Mouse (Mus musculus): Measurements from ENCODE around the gene Adk.

Adk gene

GRCm38 (mm10) chr14:21102666-21103203 is 50.4 kb downstream of the Adk start:
- no peak for DNase-seq

GRCm38 (mm10) chr14:21105049-21105448 is 52.7 kb downstream of the Adk start:
- DNase-seq, result no peak

GRCm38 (mm10) chr14:21106582-21106981 is 54.2 kb downstream of the Adk start:
- DNase-seq, result no peak

GRCm38 (mm10) chr14:21107551-21107950 is 55.2 kb downstream of the Adk start:
- no peak for DNase-seq

GRCm38 (mm10) chr14:21110492-21110891 is 58.1 kb downstream of the Adk start:
- DNase-seq, result no peak

- DNase-seq, result no peak
Observed at GRCm38 (mm10) chr14:21111500-21111899, 59.1 kb downstream of the Adk start.

- no peak for DNase-seq
Observed at GRCm38 (mm10) chr14:21112174-21112573, 59.8 kb downstream of the Adk start.

- no peak for DNase-seq
Observed at GRCm38 (mm10) chr14:21112742-21113141, 60.4 kb downstream of the Adk start.

- no peak for DNase-seq
Observed at GRCm38 (mm10) chr14:21114339-21114738, 62.0 kb downstream of the Adk start.

- DNase-seq, result no peak
Observed at GRCm38 (mm10) chr14:21115318-21115717, 62.9 kb downstream of the Adk start.

GRCm38 (mm10) chr14:21115888-21116460 is 63.6 kb downstream of the Adk start:
- DNase-seq, result no peak

GRCm38 (mm10) chr14:21118095-21118494 is 65.7 kb downstream of the Adk start:
- DNase-seq, result no peak

- no peak for DNase-seq
Observed at GRCm38 (mm10) chr14:21119653-21120313, 67.4 kb downstream of the Adk start.

- DNase-seq, result peak; percentile 42 to 70
Observed at GRCm38 (mm10) chr14:21120473-21120872, 68.1 kb downstream of the Adk start.

GRCm38 (mm10) chr14:21127215-21127614 is 74.8 kb downstream of the Adk start:
- no peak for DNase-seq

- DNase-seq, result peak; percentile 58 to 73
Observed at GRCm38 (mm10) chr14:21136906-21137305, 84.5 kb downstream of the Adk start.

GRCm38 (mm10) chr14:21142603-21143002 is 90.2 kb downstream of the Adk start:
- no peak for DNase-seq

GRCm38 (mm10) chr14:21143406-21144115 is 91.2 kb downstream of the Adk start:
- no peak for DNase-seq

- DNase-seq, result no peak
Observed at GRCm38 (mm10) chr14:21147171-21147570, 94.8 kb downstream of the Adk start.

- no peak for DNase-seq
Observed at GRCm38 (mm10) chr14:21150301-21150700, 97.9 kb downstream of the Adk start.

GRCm38 (mm10) chr14:21152055-21152454 is 99.7 kb downstream of the Adk start:
- DNase-seq, result no peak

GRCm38 (mm10) chr14:21165706-21166105 is 113.3 kb downstream of the Adk start:
- no peak for DNase-seq

GRCm38 (mm10) chr14:21166114-21166513 is 113.7 kb downstream of the Adk start:
- no peak for DNase-seq

Data from cerebellum, postnatal 36 days (tissue).